Mouse (Mus musculus) cerebellum, adult 2 months (tissue): ENCODE results near the gene Gm1043. TPM values are rescaled to one million over a fixed set of nuclear protein-coding genes. Genes with fewer than 3 reads are reported as not detected.

ENCODE experiments used
- DNase-seq, 2 experiments: peaks; one replicate each; pipeline ENCODE4 v3.0.0; 2021
- H3K27ac ChIP-seq: fragments of 200-500 bp; 2 replicates; pipeline ENCODE4 v1.5.1; 2012; ENCODE audit warnings: low read length, control low read depth, inconsistent platforms; ENCODE audit not compliant: insufficient read depth
- H3K27me3 ChIP-seq: fragments of 200-500 bp; 2 replicates; pipeline ENCODE4 v1.6.1; 2012; ENCODE audit warnings: inconsistent platforms, mild to moderate bottlenecking, low read length, moderate library complexity; ENCODE audit not compliant: control insufficient read depth, insufficient read depth
- H3K4me1 ChIP-seq: fragments of 200-500 bp; 2 replicates; pipeline ENCODE4 v1.6.1; 2011; ENCODE audit warnings: low read length; ENCODE audit not compliant: control insufficient read depth, insufficient read depth
- H3K4me3 ChIP-seq: fragments of 200-500 bp; replicated peaks from 2 replicates; pipeline ENCODE3; 2011; ENCODE audit warnings: mild to moderate bottlenecking, low read depth, low read length, control low read depth; ENCODE audit not compliant: insufficient read depth
- CTCF ChIP-seq: fragments of 200-500 bp; IDR thresholded peaks from 2 replicates; pipeline ENCODE4 v1.5.1; 2011; ENCODE audit warnings: low read depth, mild to moderate bottlenecking, control low read depth, low read length, moderate library complexity, borderline replicate concordance; ENCODE audit not compliant: insufficient read depth
- POLR2A ChIP-seq: fragments of 200-500 bp; IDR thresholded peaks from 2 replicates; pipeline ENCODE4 v1.6.1; 2011; ENCODE audit warnings: low read length, control low read depth, borderline replicate concordance; ENCODE audit not compliant: insufficient read depth
- WGBS: fragments of 180-500 bp; shearing (Covaris S2); methylation state at CpG from one replicate; pipeline ENCODE4 v1.1.7; 2018; 5-methylcytosine and 5-hydroxymethylcytosine counted together
- polyA plus RNA-seq: library from polyadenylated mRNA; depleted of rRNA; stranded (reverse); fragments of >200 nt; gene quantifications from 2 replicates; pipeline ENCODE4 v1.2.3, GENCODE M21; 2012

Gene Gm1043
- polyA plus RNA-seq, 1 experiment: 6.0 TPM

DNA sequence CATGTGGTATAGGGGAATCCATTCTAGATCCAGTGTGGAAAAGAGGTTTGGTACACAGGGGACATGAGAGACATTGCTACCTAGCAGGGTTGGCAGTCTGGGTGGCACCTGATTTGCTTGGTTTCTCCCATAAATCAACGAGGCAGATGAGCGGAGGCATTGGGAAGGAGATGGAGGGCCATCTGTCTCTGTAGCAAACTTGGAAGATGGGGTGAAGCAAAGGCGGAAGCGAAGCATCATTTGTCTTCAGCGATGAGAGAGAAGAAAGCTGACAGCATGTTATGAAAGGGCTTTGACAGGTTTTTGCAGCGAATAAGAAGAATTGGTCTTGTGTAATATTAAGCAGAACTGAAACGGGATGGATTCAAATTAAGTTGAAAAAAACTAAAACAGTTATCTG is 119.7 kb downstream of the Gm1043 start:
- DNase-seq: no peak
- Histone ChIP-seq H3K4me1 (no peaks in the 10 kb centered on the region), H3K27ac (no peak overlapping the region), H3K27me3 (no peaks in the 10 kb centered on the region), H3K4me3 (no peak overlapping the region)
- TF ChIP-seq POLR2A: no peak
- no peak for TF ChIP-seq CTCF
- 32% methylated on average over 7 of the region's 7 CpGs for WGBS

DNA sequence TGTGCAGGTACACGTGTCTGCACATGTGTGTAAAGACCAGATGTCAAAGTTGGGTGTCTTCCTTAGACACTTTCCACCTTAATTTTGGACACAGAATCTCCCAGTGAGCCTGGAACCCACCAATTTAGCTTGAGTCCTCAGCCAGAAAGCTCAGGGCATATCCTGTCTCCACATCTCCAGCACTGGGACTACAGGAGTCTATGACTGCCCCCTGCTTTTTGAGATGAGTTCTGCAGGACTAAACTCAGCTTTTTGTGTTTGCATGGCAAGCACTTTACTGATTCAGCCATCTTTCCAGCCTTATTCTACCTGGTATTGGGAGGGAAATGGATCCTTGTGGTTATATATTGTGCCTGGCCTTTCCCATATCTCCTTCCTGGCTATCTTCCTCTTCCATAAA is 120.2 kb downstream of the Gm1043 start:
- DNase-seq: no peak
- TF ChIP-seq POLR2A: no peak
- TF ChIP-seq CTCF: no peak
- no peak overlapping the region for H3K4me3 ChIP-seq
- no peaks in the 10 kb centered on the region for H3K4me1 ChIP-seq
- no peak overlapping the region for H3K27ac ChIP-seq
- WGBS: 82% methylated on average over 1 of the region's 1 CpGs
- H3K27me3 ChIP-seq: no peaks in the 10 kb centered on the region

DNA sequence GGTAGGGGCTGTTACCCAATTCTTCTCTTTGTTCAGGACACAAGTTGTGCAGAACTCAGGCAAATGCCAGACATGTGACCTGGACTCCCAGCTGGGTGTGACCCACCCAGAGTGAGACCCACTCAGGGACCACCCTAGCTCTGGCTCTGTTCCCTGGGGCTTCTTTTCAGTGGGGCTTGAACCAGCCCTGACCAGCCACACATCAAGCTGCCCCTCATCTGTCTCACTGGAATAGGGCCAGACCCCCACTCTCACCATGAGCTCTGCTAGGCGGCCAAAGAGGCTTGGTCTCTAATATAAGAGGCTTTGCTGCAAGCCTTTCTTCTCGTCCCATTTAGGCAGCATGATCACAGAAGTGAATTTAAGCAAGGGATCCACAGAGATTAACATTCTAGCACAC is 121.2 kb downstream of the Gm1043 start:
- no peak for DNase-seq
- no peak for TF ChIP-seq POLR2A
- TF ChIP-seq CTCF: no peak
- Histone ChIP-seq H3K27ac (no peak overlapping the region), H3K4me3 (no peak overlapping the region), H3K4me1 (no peaks in the 10 kb centered on the region), H3K27me3 (no peaks in the 10 kb centered on the region)
- 47% methylated on average over 2 of the region's 2 CpGs for WGBS

DNA sequence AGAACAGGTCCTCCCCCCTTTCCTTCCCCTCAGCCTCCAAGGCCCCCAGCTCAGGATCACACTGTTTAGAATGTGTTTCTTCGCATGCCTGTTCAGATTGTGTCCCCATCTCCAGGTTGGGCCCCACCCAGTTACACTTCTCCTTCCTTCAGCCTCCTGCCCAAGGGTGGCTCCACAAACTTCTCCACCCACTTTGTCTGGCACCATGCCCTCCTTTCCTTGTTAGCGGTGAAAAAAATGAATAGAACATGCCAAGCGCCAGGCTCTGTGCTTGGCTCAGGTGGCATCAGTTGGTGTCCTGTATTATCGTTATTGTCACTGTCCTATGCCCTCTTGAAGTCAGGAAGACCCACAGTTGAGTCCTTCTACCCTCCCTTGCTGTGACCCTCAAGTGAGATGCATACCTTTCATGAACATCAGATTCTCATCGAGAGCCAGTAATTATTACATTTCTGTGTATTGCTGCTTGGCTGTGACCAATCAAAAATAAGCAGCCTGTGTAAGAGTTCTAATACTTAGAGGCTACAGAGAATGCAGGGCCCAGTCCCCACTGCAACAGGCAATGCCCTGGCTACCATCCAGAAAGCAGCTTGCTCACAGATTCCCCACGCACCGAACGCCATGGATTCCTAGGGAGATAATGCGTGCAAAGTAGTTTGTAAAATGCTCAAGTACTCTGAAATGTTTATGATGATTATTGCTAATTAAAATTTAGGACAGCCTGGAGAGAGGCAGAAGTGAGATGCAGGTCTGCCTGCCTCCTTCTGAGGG is 128.0 kb downstream of the Gm1043 start:
- TF ChIP-seq POLR2A: no peak
- DNase-seq: no peak
- Histone ChIP-seq H3K27ac (no peak overlapping the region), H3K4me1 (peaks cover 8% of the 10 kb centered on the region; the same call in 1 of the 2 replicates), H3K27me3 (no peaks in the 10 kb centered on the region), H3K4me3 (no peak overlapping the region)
- 47% methylated on average over 9 of the region's 9 CpGs for WGBS

DNA sequence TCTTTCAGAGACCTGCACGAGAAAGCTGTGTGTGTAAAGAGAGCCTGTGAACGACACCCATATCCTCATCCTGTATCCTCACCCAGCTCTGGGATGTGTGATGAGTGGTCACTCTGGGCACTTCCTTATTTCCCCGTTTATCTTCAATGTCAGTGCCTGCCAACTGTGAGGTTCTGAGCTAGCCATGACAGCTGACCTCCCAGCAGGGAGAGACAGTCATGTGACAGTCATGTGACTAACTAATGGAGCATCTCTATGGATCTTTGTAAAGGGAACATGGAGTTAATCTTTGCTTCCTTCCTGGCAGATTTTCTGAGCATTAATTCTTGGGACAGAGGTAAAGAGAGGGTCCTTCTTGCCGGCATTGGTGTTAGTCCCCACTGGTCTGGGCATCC is 128.5 kb downstream of the Gm1043 start:
- no peak for DNase-seq
- H3K4me3 ChIP-seq: no peak overlapping the region
- TF ChIP-seq POLR2A (no peak), CTCF (no peak)
- H3K27ac ChIP-seq: no peak overlapping the region
- WGBS: 48% methylated on average over 4 of the region's 4 CpGs
- H3K27me3 ChIP-seq: no peaks in the 10 kb centered on the region
- H3K4me1 ChIP-seq: peaks cover 8% of the 10 kb centered on the region; the same call in 1 of the 2 replicates

DNA sequence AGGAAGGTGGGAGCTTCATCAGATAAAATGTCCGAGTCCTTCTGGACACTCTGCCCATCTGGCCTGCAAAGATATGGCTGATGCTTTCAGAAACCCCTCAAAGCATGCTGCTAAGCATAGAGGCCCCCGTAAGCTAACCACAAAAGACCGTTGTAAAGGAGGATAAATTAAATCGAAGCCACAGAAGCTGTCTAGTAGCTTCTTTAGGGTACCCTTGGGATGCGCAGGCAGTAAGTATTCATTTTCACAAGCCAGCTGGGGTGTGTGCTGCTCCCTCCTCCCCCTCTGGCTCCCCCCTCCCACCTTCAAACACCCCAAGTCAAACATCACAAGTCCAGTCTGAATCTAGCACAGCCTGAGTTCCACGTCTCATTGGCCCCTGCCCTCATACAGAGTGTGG is 129.4 kb downstream of the Gm1043 start:
- Histone ChIP-seq H3K4me1 (peaks cover 8% of the 10 kb centered on the region; the same call in 1 of the 2 replicates), H3K4me3 (no peak overlapping the region), H3K27me3 (no peaks in the 10 kb centered on the region), H3K27ac (no peak overlapping the region)
- 96% methylated on average over 6 of the region's 6 CpGs for WGBS
- no peak for DNase-seq
- no peak for TF ChIP-seq CTCF
- no peak for TF ChIP-seq POLR2A

DNA sequence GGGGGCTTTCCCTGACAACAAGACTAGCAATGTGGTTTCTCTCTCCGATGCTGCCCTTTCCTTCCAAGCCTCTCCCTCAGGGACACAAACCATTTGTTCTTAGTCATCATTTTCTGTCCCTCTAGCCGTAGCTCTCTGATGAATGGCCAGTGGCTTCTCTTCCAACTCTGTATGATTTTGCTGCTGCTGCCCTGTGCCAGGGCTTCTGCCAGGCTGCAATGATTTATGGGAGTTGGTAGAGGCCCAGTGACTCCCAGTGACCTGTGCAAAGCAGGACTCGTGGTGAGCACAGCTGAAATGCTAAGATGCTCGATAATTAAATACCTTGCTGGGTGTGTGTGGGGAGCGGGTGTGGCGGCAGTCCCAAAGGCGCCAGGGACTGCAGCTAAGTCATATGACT is 130.1 kb downstream of the Gm1043 start:
- Histone ChIP-seq H3K4me3 (no peak overlapping the region), H3K4me1 (peaks cover 8% of the 10 kb centered on the region; the same call in 1 of the 2 replicates), H3K27ac (no peak overlapping the region), H3K27me3 (no peaks in the 10 kb centered on the region)
- 76% methylated on average over 7 of the region's 7 CpGs for WGBS
- no peak for DNase-seq
- no peak for TF ChIP-seq POLR2A
- no peak for TF ChIP-seq CTCF

DNA sequence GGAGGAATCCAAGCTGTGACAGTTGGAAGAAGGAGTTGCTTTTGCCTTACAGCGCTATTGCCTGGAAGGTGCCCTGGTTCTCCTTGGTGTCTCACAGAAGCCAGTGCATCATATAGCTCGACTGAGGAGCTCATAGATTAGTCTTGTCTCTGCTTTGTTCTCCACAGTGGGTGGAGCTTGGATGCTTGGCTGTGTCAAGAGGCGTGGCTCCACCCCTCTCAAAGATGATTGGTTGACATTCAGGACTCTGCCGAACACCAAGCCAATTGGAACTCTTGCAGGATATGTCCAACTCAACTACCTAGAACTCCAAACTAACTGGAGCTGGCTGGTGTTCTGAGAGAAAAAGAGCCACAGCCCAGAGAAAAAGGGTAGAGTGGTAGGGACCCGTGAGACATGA is 134.4 kb downstream of the Gm1043 start:
- 42% methylated on average over 5 of the region's 5 CpGs for WGBS
- Histone ChIP-seq H3K27ac (no peak overlapping the region), H3K4me1 (no peaks in the 10 kb centered on the region), H3K4me3 (no peak overlapping the region), H3K27me3 (no peaks in the 10 kb centered on the region)
- no peak for DNase-seq
- TF ChIP-seq CTCF: no peak
- no peak for TF ChIP-seq POLR2A

DNA sequence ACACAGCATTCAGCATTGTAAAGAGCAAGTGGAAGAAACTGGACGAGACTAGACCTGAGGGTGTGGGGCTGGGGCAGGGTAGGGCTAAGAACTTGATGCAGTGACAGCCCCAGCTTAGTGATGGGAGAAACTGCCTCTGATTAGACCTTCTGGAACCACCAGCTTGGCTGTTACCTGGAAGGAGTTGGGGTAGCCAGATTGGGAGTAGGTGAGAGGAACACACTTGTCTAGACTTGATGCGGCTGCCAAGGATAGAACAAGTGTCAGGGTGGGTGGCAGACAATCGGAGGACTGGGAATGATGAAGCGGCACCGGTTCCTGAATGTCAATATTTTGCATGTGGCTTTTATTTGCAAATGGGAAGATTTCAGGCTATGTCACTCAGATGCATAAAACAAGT is 135.4 kb downstream of the Gm1043 start:
- no peak for TF ChIP-seq POLR2A
- no peak for TF ChIP-seq CTCF
- H3K27ac ChIP-seq: no peak overlapping the region
- DNase-seq: no peak
- 92% methylated on average over 5 of the region's 5 CpGs for WGBS
- H3K4me1 ChIP-seq: no peaks in the 10 kb centered on the region
- H3K4me3 ChIP-seq: no peak overlapping the region
- no peaks in the 10 kb centered on the region for H3K27me3 ChIP-seq
